Mouse (Mus musculus): Measurements from ENCODE around the gene Col20a1. TPM values are rescaled to one million over a fixed set of nuclear protein-coding genes. Genes with fewer than 3 reads are reported as not detected.

Col20a1 gene
- 1 to 10 TPM; 2.1 to 4.0 TPM for total RNA-seq (2023)

GRCm38 (mm10) chr2:180986449-180986848 is at the start of gene Col20a1:
Gene Col20a1 (plus strand): TSS chr2:180986535.

GRCm38 (mm10) chr2:180954061-180955047 is 32.0 kb upstream of the Col20a1 start, which contains the start of gene Nkain4:
Gene Nkain4 (minus strand): TSS chr2:180954699.

GRCm38 (mm10) chr2:180967010-180967763 is 19.1 kb upstream of the Col20a1 start, which contains the start of gene Arfgap1:
Gene Arfgap1 (plus strand): TSS chr2:180967225.

GRCm38 (mm10) chr2:181043437-181043836 is 57.1 kb downstream of the Col20a1 start, which contains the start of gene Chrna4:
Gene Chrna4 (minus strand): TSS chr2:181043546.

Other genes with a start within 250 kb of the Col20a1 start
- gene Bhlhe23, start 209.6 kb upstream of the Col20a1 start, total RNA-seq (2023) = not detected
- gene Ythdf1, start 65.6 kb upstream of the Col20a1 start, total RNA-seq (2023) = 10 to 100 TPM; 88.6 to 93.8 TPM
- gene Birc7, start 57.5 kb upstream of the Col20a1 start, total RNA-seq (2023) = not detected
- not detected for gene Nkain4, start 31.8 kb upstream of the Col20a1 start, total RNA-seq (2023)
- 10 to 100 TPM; 74.9 to 81.4 TPM for gene Arfgap1, start 19.3 kb upstream of the Col20a1 start, total RNA-seq (2023)
- gene Chrna4, start 57.0 kb downstream of the Col20a1 start, total RNA-seq (2023) = not detected
- gene Kcnq2, start 148.8 kb downstream of the Col20a1 start, total RNA-seq (2023) = not detected
- not detected for gene Eef1a2, start 170.5 kb downstream of the Col20a1 start, total RNA-seq (2023)
- gene Ppdpf, start 200.7 kb downstream of the Col20a1 start, total RNA-seq (2023) = 100 to 1,000 TPM in 1 of 2 experiments, 10 to 100 TPM in 1; 85.3 to 108 TPM
- gene Ptk6, start 216.3 kb downstream of the Col20a1 start, total RNA-seq (2023) = not detected
- under 1 TPM; 0.29 to 0.80 TPM for gene Srms, start 226.7 kb downstream of the Col20a1 start, total RNA-seq (2023)
- gene Fndc11, start 233.5 kb downstream of the Col20a1 start, total RNA-seq (2023) = under 1 TPM in 1 of 2 experiments, not detected in 1; 0.83 TPM